Mouse (Mus musculus): ENCODE measurements around the gene Elfn1. TPM values are rescaled to one million over a fixed set of nuclear protein-coding genes. Genes with fewer than 3 reads are reported as not detected.

The Elfn1 gene
- total RNA-seq, 2 experiments from 2014 or later, result 0.10 TPM; not detected in 1

DNA sequence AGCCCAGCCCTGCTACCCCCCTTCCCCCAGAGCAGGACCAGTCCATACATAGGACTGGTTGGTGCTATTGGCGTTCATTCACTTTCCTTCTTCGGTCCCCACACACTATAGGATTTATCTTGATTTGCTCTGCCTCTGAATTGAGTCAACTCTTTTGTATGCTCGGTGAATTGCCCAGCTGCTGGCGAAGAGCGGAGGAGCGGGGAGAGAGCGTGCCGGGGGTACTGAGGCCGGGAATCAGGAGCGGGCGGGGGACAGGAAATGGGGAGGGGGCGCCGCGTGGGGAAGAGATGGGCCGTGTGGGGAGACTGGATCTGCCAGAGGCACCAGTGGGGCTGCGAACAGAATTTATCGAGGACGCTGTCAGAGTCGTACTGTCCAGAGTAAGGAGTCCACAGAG, 3.8 kb downstream of the Elfn1 start:
- no peak for DNase-seq

DNA sequence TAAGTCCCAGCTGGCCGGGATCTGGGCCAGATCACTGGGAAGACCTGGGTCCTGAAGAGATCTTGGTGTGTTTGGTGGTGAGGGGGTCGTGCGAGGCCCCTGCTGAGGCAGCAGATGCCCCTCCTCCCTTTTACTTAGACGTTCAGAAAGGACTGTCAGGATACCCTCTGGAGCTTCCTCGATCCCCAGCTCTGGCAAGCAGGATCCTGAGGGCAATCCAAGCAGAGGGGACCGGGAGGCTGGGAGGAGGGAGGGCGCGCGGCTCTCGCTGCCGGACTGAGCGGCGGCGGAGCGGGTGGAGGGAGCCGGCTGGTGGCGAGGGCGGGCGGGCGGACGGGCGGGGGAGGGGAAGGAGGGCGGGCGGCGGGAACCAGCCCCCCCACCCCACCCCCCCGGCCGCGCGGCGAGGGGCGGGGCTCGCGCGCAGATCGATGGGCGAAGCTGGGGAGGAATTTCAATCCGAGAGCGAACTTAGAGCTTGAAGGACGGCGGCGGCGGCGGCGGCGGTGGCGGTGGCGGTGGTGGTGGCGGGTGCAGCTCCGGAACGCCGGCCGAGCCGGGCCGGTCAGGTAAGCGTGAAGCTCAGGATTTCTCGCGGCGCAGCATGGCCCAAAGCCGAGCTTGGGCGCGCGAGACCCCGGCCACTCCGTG, 4.5 kb downstream of the Elfn1 start:
- DNase-seq, result peak in 1 of 2 experiments; percentile 18

- no peak for DNase-seq
These were observed 13.9 kb downstream of the Elfn1 start for GRCm38 (mm10) chr5:139921666-139922065.

DNA sequence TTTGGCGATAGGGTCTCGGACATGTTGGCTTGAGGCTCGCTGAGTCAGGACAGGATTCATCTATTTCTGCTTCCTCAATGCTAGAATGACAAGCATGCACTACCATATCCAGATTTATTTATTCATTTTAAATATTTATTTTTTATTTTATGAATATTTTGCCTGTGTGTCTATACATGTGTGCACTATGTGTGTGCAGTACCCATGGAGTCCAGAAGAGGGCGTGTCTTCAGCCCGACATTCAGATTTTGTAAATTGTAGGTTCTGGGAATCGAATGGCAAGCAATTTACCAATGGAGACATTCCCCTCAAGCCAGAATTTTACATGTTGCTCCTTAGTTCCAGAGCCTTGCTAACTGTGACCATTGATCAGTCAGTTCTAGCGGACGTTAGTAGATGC, 16.1 kb downstream of the Elfn1 start:
- DNase-seq, result no peak

GRCm38 (mm10) chr5:139930102-139930501, 22.4 kb downstream of the Elfn1 start:
- DNase-seq, result no peak

GRCm38 (mm10) chr5:139930927-139931351, 23.2 kb downstream of the Elfn1 start:
- DNase-seq, result no peak

DNA sequence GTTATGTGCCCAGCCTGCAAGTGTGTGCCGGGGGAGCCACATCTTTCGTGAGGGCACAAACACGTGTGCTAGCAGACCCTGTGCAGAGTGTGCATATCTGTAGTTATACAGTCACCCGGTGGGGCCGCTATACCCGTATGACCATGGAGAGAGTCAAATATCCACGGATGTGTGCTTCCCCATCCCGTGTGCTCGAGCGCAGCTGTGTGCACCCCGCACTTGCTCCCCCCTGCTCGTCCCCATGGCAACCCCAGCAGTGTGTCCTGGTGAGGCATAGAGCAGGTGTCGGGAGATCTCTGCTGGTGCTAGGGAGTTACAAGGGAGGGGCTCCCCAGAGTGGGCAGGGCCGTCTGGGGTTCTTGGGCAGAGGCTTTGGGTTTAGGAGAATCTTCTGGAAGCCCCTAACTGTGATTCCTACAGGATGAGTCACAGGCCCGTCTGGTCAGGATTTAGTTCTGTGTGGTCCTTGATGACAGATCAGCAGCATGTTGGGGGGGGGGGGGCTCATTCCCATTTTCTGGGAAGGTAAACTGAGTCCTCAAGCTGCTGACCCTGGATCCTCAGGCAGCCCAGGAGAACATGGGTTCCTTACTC, 24.3 kb downstream of the Elfn1 start:
- no peak for DNase-seq

DNA sequence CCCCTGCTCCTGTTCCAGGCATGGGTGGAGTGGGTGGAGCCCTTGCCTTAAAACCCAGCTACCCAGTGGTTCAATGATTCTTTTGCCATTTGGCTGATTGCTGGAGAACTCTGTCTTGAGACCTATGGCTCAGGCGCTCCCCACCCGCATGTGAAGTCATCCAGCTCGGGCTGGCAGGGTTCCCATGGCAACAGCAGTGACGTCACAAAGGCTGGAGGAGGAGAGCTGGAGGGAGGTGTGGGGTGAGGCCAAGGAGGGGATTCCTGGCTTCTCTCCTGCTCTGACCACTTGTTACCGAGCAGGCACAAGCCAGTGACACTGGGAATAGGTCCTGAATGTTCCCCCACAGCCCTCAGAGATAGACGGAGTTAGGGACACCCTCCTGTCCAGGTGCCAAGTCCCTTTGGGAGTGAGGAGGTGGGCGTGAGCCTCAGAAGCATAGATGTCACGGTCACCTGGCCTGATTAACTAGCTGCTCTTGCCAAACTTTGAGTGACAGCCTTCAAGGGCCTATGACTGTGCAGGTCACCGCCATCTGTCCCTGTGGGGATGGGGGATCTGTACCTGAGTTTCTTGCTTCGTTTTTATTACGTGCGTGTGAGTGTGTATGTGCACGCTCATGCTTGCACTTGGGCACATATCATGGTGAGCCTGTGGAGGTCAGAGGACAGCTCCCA, 25.0 kb downstream of the Elfn1 start:
- no peak for DNase-seq

DNA sequence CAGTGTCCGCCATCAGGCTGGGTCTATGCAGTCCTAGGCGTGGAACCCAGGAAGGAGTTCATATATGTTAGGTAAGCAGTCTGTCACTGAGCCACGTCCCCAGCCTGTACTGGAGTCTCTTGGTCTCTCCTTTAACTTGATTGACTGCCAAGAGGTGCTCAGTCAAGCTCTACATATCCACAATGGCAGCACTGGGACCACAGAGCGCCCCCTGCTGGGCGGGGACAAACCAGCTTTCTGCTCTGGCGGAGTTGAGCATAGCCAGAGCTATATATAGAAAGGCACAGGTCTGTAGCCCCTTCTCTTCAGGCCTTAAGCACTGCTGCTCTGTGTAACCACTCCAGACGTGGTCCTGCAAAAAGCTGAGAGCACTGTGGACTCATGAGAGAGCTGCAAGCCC, 25.7 kb downstream of the Elfn1 start:
- DNase-seq, result peak; percentile 19 to 54

- DNase-seq, result no peak
These were observed 28.7 kb downstream of the Elfn1 start for GRCm38 (mm10) chr5:139936431-139936830.

- DNase-seq, result no peak
These were observed 37.0 kb downstream of the Elfn1 start for GRCm38 (mm10) chr5:139944697-139945096.

GRCm38 (mm10) chr5:139945715-139946364, 38.1 kb downstream of the Elfn1 start:
- DNase-seq, result peak in 1 of 2 experiments; percentile 18

DNA sequence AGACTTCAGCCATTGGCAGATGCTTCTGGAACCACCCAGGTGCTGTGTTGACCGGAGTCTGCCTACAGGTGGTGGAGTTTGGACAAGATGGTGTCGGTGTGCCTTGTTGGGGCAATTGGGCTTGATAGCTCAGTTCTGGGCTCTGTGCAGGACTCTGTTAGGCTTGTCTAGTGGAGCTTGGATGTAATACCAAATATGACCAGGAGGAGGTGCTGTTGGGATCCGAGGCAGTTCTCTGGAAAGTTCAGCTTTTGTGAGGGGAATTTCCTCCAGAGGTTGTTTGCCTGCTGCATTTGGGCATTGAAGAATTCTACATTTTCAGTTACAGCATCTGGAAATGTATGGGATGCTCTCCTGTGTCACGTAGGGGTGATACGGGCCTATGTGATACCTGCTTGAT, 39.7 kb downstream of the Elfn1 start:
- no peak for DNase-seq

GRCm38 (mm10) chr5:139948552-139948951, 40.8 kb downstream of the Elfn1 start:
- no peak for DNase-seq

GRCm38 (mm10) chr5:139949363-139949762, 41.6 kb downstream of the Elfn1 start:
- DNase-seq, result no peak

DNA sequence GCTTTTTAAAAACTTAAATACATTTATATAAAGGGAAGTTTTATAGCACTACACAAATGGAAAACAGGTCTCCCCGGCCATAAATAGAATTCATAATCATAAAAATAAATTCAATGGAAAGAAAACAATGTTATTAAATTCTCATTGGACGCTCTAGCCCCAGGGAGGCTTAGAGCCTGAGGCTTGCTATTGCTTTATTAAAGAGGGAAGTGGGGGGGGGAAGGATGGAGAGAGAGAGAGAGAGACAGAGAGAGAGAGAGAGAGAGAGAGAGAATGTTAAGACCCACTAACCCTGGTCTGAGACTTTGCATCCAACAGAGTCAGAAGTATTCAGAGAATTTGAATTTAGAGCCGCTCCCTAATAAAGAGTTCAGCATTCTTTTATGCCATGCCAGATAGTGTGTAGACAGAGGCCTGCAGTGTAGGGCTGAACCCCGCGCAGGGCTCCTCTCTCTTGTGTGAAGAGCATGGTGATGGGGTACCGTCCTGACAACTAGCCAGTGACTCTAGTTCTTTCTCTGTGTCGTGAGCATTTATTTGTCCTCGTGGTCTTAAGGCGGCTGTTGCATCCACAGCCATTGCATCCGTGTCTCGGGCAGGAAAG, 42.3 kb downstream of the Elfn1 start:
- DNase-seq, result no peak

GRCm38 (mm10) chr5:139956859-139957258, 49.1 kb downstream of the Elfn1 start:
- peak; percentile 30 to 42 for DNase-seq

DNA sequence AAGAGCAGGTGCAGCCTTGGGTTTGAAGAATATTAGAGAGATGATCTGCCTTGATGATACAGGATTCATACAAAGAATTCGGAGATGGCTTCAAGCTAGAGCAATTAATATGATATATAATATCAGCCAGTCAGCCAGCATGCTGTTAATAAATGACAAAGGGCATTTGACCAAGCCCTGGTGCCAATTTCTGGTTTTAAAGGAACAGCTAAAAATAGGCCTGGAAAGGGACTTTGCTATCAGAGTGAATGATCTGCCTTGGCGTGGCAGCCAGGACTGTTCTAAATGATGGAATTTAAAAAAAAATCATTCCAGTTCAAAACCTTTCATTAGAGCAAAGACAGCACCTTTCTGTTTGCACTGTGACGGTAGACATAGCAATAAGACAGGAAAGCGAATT, 52.0 kb downstream of the Elfn1 start:
- no peak for DNase-seq

GRCm38 (mm10) chr5:139964391-139964790, 56.6 kb downstream of the Elfn1 start:
- DNase-seq, result peak; percentile 46 to 77

DNA sequence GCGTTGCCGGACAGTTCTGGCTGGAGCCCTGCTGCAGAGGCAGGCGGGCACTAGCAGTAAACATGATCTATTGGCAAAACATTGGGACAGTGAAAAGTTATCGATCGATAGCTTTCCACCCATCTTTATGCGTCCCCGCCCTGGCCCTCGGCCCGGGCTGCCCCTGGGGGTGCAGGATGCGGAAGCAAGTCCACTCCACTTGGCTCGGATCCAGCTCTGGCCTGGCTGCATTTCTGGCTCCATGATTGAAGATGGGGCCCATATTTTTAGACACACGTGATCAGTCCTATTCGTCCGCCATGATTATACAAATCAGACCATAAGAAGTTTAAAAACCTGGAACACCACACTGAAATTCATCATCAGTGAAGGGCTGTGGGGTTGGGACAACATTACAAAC, 57.9 kb downstream of the Elfn1 start:
- no peak for DNase-seq

DNA sequence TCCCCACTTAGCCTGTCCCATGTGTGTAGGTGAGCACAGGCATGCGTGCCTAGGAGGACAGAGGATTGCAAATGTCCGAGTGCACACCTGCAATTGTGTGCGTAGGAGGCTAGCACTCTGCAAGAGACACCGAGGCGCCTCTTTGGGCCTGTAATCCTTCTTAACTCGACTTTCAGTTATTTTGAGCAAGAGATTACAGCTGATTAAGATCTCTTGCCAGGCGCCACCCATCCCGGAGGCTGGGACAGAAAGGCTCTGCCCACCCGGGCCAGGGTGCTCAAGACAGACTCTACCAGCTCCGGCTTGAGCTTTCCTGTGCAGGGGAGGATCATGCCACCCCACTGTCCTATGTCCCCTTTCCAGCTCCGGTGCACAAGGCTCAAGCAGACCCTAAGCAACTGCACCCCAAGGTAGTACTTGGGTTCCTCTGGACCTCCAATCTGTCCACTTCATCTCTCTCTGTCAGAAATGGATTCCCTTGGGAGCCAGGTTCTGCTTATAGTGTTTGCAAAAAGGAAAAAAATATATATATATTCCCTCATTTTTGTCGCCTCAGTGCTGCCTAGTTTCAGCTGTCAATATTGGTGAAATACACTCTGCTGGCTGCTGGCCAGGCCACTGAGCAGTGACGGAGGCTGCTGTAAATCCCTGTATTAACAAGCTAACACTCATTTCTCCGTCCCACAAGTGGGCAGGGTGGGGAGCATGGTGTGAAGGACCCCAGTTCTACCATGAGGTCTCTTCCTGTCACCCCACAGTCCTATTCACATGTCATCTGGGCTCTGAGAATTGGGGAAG, 61.6 kb downstream of the Elfn1 start:
- DNase-seq, result no peak

DNA sequence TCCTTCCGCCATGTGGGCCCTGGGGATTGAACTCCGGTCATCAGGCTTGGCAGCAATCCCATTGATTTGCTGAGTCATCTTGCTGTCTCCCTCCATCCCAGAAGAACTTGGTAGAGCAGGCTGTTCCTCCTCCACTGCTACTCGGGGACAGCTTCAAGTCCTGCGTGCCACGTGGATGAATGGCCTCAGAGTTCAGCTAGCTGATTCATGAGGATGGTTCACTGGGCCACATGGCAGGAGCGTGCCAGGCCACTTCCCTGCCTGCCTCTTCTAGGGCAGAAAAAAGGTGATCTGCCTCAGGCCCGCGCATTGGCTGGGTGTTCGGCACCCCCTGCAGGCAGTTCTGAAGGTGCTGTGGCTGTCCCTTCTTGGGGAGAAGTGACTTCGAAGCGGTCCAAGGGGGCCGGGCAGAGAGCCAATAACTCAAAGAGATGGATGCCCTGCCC, 62.5 kb downstream of the Elfn1 start:
- DNase-seq, result peak; percentile 37 to 59
